Mouse (Mus musculus): ENCODE measurements around the gene Fam199x. TPM values are rescaled to one million over a fixed set of nuclear protein-coding genes. Genes with fewer than 3 reads are reported as not detected.

The Fam199x gene
- polyA plus RNA-seq, 1 experiment from 2014 or later: 3.7 TPM

GRCm38 (mm10) chrX:137038502-137038901, 10.9 kb upstream of the Fam199x start:
- H3K9ac ChIP-seq (ENCODE audit: low read depth, low read length): peak overlapping the region; percentile 72; the same call in 1 of the 2 replicates

GRCm38 (mm10) chrX:137049060-137049424, 352 bp upstream of the Fam199x start:
- Histone ChIP-seq H3K9ac (ENCODE audit: low read depth, low read length) (peak overlapping the region; percentile 76), H3K4me3 (ENCODE audit: low read length) (peak overlapping the region; percentile 67), H3K4me1 (ENCODE audit: control insufficient read depth, insufficient read depth, low read length) (no peaks in the 10 kb centered on the region), H3K36me3 (ENCODE audit: control insufficient read depth, insufficient read depth, low read length) (no peaks in the 10 kb centered on the region), H3K27me3 (replicated peaks; ENCODE audit: control insufficient read depth, insufficient read depth, low read length) (no peaks in the 10 kb centered on the region), H3K9me3 (ENCODE audit: control insufficient read depth, low read length) (no peaks in the 10 kb centered on the region), H3K4me2 (ENCODE audit: low read depth, low read length) (peak overlapping the region; percentile 66), H3K27ac (ENCODE audit: low read length) (no peak overlapping the region)
- 16% methylated on average over 11 of the region's 11 CpGs for WGBS
- ATAC-seq: no peak

More at GRCm38 (mm10) chrX:137038502-137038901, 10.9 kb upstream of the Fam199x start:
- Histone ChIP-seq H3K27ac (ENCODE audit: low read length) (no peak overlapping the region), H3K4me3 (ENCODE audit: low read length) (peak overlapping the region; percentile 59), H3K36me3 (ENCODE audit: control insufficient read depth, insufficient read depth, low read length) (no peaks in the 10 kb centered on the region), H3K27me3 (replicated peaks; ENCODE audit: control insufficient read depth, insufficient read depth, low read length) (no peaks in the 10 kb centered on the region), H3K4me2 (ENCODE audit: low read depth, low read length) (peak overlapping the region; percentile 34), H3K4me1 (ENCODE audit: control insufficient read depth, insufficient read depth, low read length) (no peaks in the 10 kb centered on the region), H3K9me3 (ENCODE audit: control insufficient read depth, low read length) (no peaks in the 10 kb centered on the region)
- ATAC-seq: peak; percentile 47; the same call in 1 of the 2 replicates
- 55% methylated on average over 7 of the region's 7 CpGs for WGBS

GRCm38 (mm10) chrX:137063202-137063601, 13.8 kb downstream of the Fam199x start:
- Histone ChIP-seq H3K4me1 (ENCODE audit: control insufficient read depth, insufficient read depth, low read length) (no peaks in the 10 kb centered on the region), H3K27ac (ENCODE audit: low read length) (no peak overlapping the region), H3K4me3 (ENCODE audit: low read length) (no peak overlapping the region), H3K9me3 (ENCODE audit: control insufficient read depth, low read length) (no peaks in the 10 kb centered on the region), H3K9ac (ENCODE audit: low read depth, low read length) (no peak overlapping the region), H3K4me2 (ENCODE audit: low read depth, low read length) (no peak overlapping the region), H3K27me3 (replicated peaks; ENCODE audit: control insufficient read depth, insufficient read depth, low read length) (no peaks in the 10 kb centered on the region), H3K36me3 (ENCODE audit: control insufficient read depth, insufficient read depth, low read length) (no peaks in the 10 kb centered on the region)
- no peak for ATAC-seq
- WGBS: 77% methylated on average over 9 of the region's 9 CpGs

- H3K4me3 ChIP-seq (ENCODE audit: low read length): no peak overlapping the region
- no peaks in the 10 kb centered on the region for H3K36me3 ChIP-seq (ENCODE audit: control insufficient read depth, insufficient read depth, low read length)
- H3K27ac ChIP-seq (ENCODE audit: low read length): no peak overlapping the region
- no peaks in the 10 kb centered on the region for H3K9me3 ChIP-seq (ENCODE audit: control insufficient read depth, low read length)
- WGBS: 16% methylated on average over 25 of the region's 25 CpGs
- no peak for ATAC-seq
- no peaks in the 10 kb centered on the region for H3K4me1 ChIP-seq (ENCODE audit: control insufficient read depth, insufficient read depth, low read length)
- peaks cover 26% of the 10 kb centered on the region for H3K27me3 ChIP-seq (replicated peaks; ENCODE audit: control insufficient read depth, insufficient read depth, low read length)
- no peak overlapping the region for H3K4me2 ChIP-seq (ENCODE audit: low read depth, low read length)
- H3K9ac ChIP-seq (ENCODE audit: low read depth, low read length): no peak overlapping the region
Measured at GRCm38 (mm10) chrX:137104531-137104930, 55.1 kb downstream of the Fam199x start.

- Histone ChIP-seq H3K27me3 (replicated peaks; ENCODE audit: control insufficient read depth, insufficient read depth, low read length) (peaks cover 26% of the 10 kb centered on the region), H3K27ac (ENCODE audit: low read length) (no peak overlapping the region), H3K4me2 (ENCODE audit: low read depth, low read length) (no peak overlapping the region), H3K9me3 (ENCODE audit: control insufficient read depth, low read length) (no peaks in the 10 kb centered on the region), H3K4me3 (ENCODE audit: low read length) (no peak overlapping the region), H3K9ac (ENCODE audit: low read depth, low read length) (no peak overlapping the region), H3K4me1 (ENCODE audit: control insufficient read depth, insufficient read depth, low read length) (no peaks in the 10 kb centered on the region), H3K36me3 (ENCODE audit: control insufficient read depth, insufficient read depth, low read length) (no peaks in the 10 kb centered on the region)
- WGBS: 9% methylated on average over 13 of the region's 13 CpGs
- ATAC-seq: no peak
Measured at GRCm38 (mm10) chrX:137106498-137106897, 57.1 kb downstream of the Fam199x start.

- peaks cover 50% of the 10 kb centered on the region for H3K27me3 ChIP-seq (replicated peaks; ENCODE audit: control insufficient read depth, insufficient read depth, low read length)
- H3K9ac ChIP-seq (ENCODE audit: low read depth, low read length): no peak overlapping the region
- WGBS: 12% methylated on average over 37 of the region's 40 CpGs
- H3K27ac ChIP-seq (ENCODE audit: low read length): no peak overlapping the region
- no peak for ATAC-seq
- no peaks in the 10 kb centered on the region for H3K36me3 ChIP-seq (ENCODE audit: control insufficient read depth, insufficient read depth, low read length)
- no peaks in the 10 kb centered on the region for H3K4me1 ChIP-seq (ENCODE audit: control insufficient read depth, insufficient read depth, low read length)
- H3K9me3 ChIP-seq (ENCODE audit: control insufficient read depth, low read length): no peaks in the 10 kb centered on the region; the same call in 1 of the 2 replicates
- no peak overlapping the region for H3K4me3 ChIP-seq (ENCODE audit: low read length)
- peak overlapping the region; percentile 25; the same call in 1 of the 2 replicates for H3K4me2 ChIP-seq (ENCODE audit: low read depth, low read length)
Measured at GRCm38 (mm10) chrX:137118097-137118746, 68.8 kb downstream of the Fam199x start.

- peak overlapping the region; percentile 22 for H3K4me3 ChIP-seq (ENCODE audit: low read length)
- H3K9me3 ChIP-seq (ENCODE audit: control insufficient read depth, low read length): no peaks in the 10 kb centered on the region; the same call in 1 of the 2 replicates
- no peaks in the 10 kb centered on the region for H3K4me1 ChIP-seq (ENCODE audit: control insufficient read depth, insufficient read depth, low read length)
- ATAC-seq: peak; percentile 16; the same call in 1 of the 2 replicates
- peaks cover 49% of the 10 kb centered on the region for H3K27me3 ChIP-seq (replicated peaks; ENCODE audit: control insufficient read depth, insufficient read depth, low read length)
- H3K9ac ChIP-seq (ENCODE audit: low read depth, low read length): no peak overlapping the region
- H3K36me3 ChIP-seq (ENCODE audit: control insufficient read depth, insufficient read depth, low read length): no peaks in the 10 kb centered on the region
- H3K27ac ChIP-seq (ENCODE audit: low read length): no peak overlapping the region
- H3K4me2 ChIP-seq (ENCODE audit: low read depth, low read length): peak overlapping the region; percentile 39
- 23% methylated on average over 52 of the region's 52 CpGs for WGBS
Measured at GRCm38 (mm10) chrX:137119675-137120423, 70.5 kb downstream of the Fam199x start.

GRCm38 (mm10) chrX:137121718-137122117, 72.3 kb downstream of the Fam199x start, which contains the start of gene Esx1:
Esx1 (minus strand) TSS chrX:137122083.
- no peaks in the 10 kb centered on the region for H3K4me1 ChIP-seq (ENCODE audit: control insufficient read depth, insufficient read depth, low read length)
- no peak for ATAC-seq
- no peak within 1 kb of the TSS for H3K27ac ChIP-seq (ENCODE audit: low read length)
- WGBS: 25% methylated on average over 21 of the region's 21 CpGs
- H3K36me3 ChIP-seq (ENCODE audit: control insufficient read depth, insufficient read depth, low read length): no peaks in the 10 kb centered on the region
- no peak within 1 kb of the TSS for H3K9ac ChIP-seq (ENCODE audit: low read depth, low read length)
- H3K9me3 ChIP-seq (ENCODE audit: control insufficient read depth, low read length): no peaks in the 10 kb centered on the region; the same call in 1 of the 2 replicates
- no peak within 1 kb of the TSS for H3K4me3 ChIP-seq (ENCODE audit: low read length)
- H3K27me3 ChIP-seq (replicated peaks; ENCODE audit: control insufficient read depth, insufficient read depth, low read length): peaks cover 46% of the 10 kb centered on the region
- H3K4me2 ChIP-seq (ENCODE audit: low read depth, low read length): no peak within 1 kb of the TSS

- Histone ChIP-seq H3K36me3 (ENCODE audit: control insufficient read depth, insufficient read depth, low read length) (no peaks in the 10 kb centered on the region), H3K4me1 (ENCODE audit: control insufficient read depth, insufficient read depth, low read length) (no peaks in the 10 kb centered on the region), H3K9me3 (ENCODE audit: control insufficient read depth, low read length) (no peaks in the 10 kb centered on the region), H3K9ac (ENCODE audit: low read depth, low read length) (no peak overlapping the region), H3K27ac (ENCODE audit: low read length) (no peak overlapping the region), H3K4me2 (ENCODE audit: low read depth, low read length) (no peak overlapping the region), H3K27me3 (replicated peaks; ENCODE audit: control insufficient read depth, insufficient read depth, low read length) (peaks cover 14% of the 10 kb centered on the region; the same call in 1 of the 2 replicates), H3K4me3 (ENCODE audit: low read length) (no peak overlapping the region)
- WGBS: 12% methylated on average over 17 of the region's 17 CpGs
- no peak for ATAC-seq
Measured at GRCm38 (mm10) chrX:137127542-137127941, 78.1 kb downstream of the Fam199x start.

Measured in intestine, embryonic 16.5 days (tissue).